Mouse (Mus musculus) liver, postnatal 0 days (tissue): ENCODE measurements around the gene Ttc17. TPM values are rescaled to one million over a fixed set of nuclear protein-coding genes. Genes with fewer than 3 reads are reported as not detected.
"Not testable (repeated sequence)": the region's sequence is repeated elsewhere in the genome, so short reads cannot be mapped to it uniquely, and the experiment has no call there.

Experiments
- ATAC-seq: fragments of 200-750 bp; cut with Nextera tagmentation; 2 replicates; pipeline ENCODE4 v1.8.0; 2017; ENCODE audit warnings: mild to moderate bottlenecking, moderate library complexity
- DNase-seq: peaks from one replicate; pipeline ENCODE4 v3.0.0-alpha.2; 2016
- H3K27ac ChIP-seq: fragments of 300-500 bp; sonication (generic); 2 replicates; pipeline ENCODE4 v1.5.1; 2014; ENCODE audit warnings: antibody characterized with exemption, moderate library complexity, mild to moderate bottlenecking, low read depth
- H3K27me3 ChIP-seq: fragments of 300-500 bp; sonication (generic); 2 replicates; pipeline ENCODE4 v1.6.1; 2014; ENCODE audit warnings: low read length, control low read depth, mixed read lengths; ENCODE audit not compliant: insufficient read depth
- H3K36me3 ChIP-seq: fragments of 300-500 bp; sonication (generic); replicated peaks from 2 replicates; pipeline ENCODE4 v1.6.1; 2014; ENCODE audit warnings: mild to moderate bottlenecking, control low read depth, low read length, moderate library complexity, mixed read lengths; ENCODE audit not compliant: insufficient read depth
- H3K4me1 ChIP-seq: fragments of 300-500 bp; sonication (generic); 2 replicates; pipeline ENCODE4 v1.6.1; 2014; ENCODE audit warnings: antibody characterized with exemption, mild to moderate bottlenecking, control low read depth; ENCODE audit not compliant: insufficient read depth
- H3K4me2 ChIP-seq: fragments of 300-500 bp; sonication (generic); 2 replicates; pipeline ENCODE4 v1.6.1; 2014; ENCODE audit warnings: low read depth, mild to moderate bottlenecking, low read length, moderate library complexity, mixed read lengths
- H3K4me3 ChIP-seq: fragments of 300-500 bp; sonication (generic); 2 replicates; pipeline ENCODE4 v1.5.1; 2014; ENCODE audit warnings: low read depth, low read length
- H3K9ac ChIP-seq: fragments of 300-500 bp; sonication (generic); replicated peaks from 2 replicates; pipeline ENCODE4 v1.6.1; 2014; ENCODE audit warnings: mild to moderate bottlenecking, moderate library complexity
- H3K9me3 ChIP-seq: fragments of 300-500 bp; sonication (generic); 2 replicates; pipeline ENCODE4 v1.6.1; 2016; ENCODE audit warnings: mild to moderate bottlenecking, control low read depth, low read length, mixed read lengths
- CTCF ChIP-seq: sonication (generic); IDR thresholded peaks from 2 replicates; pipeline ENCODE4 v1.5.1; 2016; ENCODE audit warnings: antibody characterized with exemption, low read depth
- EP300 ChIP-seq: IDR thresholded peaks from 2 replicates; pipeline ENCODE4 v1.6.1; 2016; ENCODE audit warnings: antibody characterized with exemption, low read depth, mild to moderate bottlenecking
- WGBS: fragments of 180-500 bp; shearing (Covaris S2); extraction: QIAGEN DNeasy Blood & Tissue Kit; methylation state at CpG from one replicate; pipeline ENCODE4 v1.1.7; 2014; ENCODE audit not compliant: insufficient replicate concordance; 5-methylcytosine and 5-hydroxymethylcytosine counted together
- polyA plus RNA-seq: library from polyadenylated mRNA; unstranded; fragments of >200 nt; fragmentation: Nextera tagmentation; extraction: Ambion mirVana; gene quantifications from 2 replicates; pipeline ENCODE4 v1.2.1, GENCODE M21; 2015

Gene Ttc17
- polyA plus RNA-seq, 1 experiment from 2014 or later, result 19.6 TPM

- DNase-seq, result no peak
- 37% methylated on average over 9 of the region's 9 CpGs for WGBS
- H3K9me3 ChIP-seq, result no peaks in the 10 kb centered on the region
- no peak overlapping the region for H3K9ac ChIP-seq
- peaks cover 10% of the 10 kb centered on the region; the same call in 1 of the 2 replicates for H3K36me3 ChIP-seq
- H3K27ac ChIP-seq, result no peak overlapping the region
- 0 out of 2 replicates have a peak, but pooled peaks have one; percentile 19 for ATAC-seq
- TF ChIP-seq CTCF (no peak), EP300 (no peak)
- no peak overlapping the region for H3K4me2 ChIP-seq
- no peaks in the 10 kb centered on the region for H3K27me3 ChIP-seq
- H3K4me1 ChIP-seq, result no peaks in the 10 kb centered on the region
- H3K4me3 ChIP-seq, result no peak overlapping the region
These were observed 17.5 kb downstream of the Ttc17 start for GRCm38 (mm10) chr2:94389000-94389399.

- Histone ChIP-seq H3K27me3 (no peaks in the 10 kb centered on the region), H3K36me3 (peaks cover 15% of the 10 kb centered on the region; the same call in 1 of the 2 replicates), H3K4me2 (no peak overlapping the region), H3K9me3 (no peaks in the 10 kb centered on the region), H3K27ac (no peak overlapping the region), H3K4me1 (no peaks in the 10 kb centered on the region), H3K4me3 (no peak overlapping the region), H3K9ac (no peak overlapping the region)
- ATAC-seq (no peak), DNase-seq (no peak)
- WGBS, result 86% methylated on average over 5 of the region's 5 CpGs
- no peak for TF ChIP-seq EP300
These were observed 18.6 kb downstream of the Ttc17 start for GRCm38 (mm10) chr2:94387846-94388245.

- 90% methylated on average over 10 of the region's 10 CpGs for WGBS
- H3K4me3 ChIP-seq, H3K27ac ChIP-seq, DNase-seq, H3K27me3 ChIP-seq, H3K9me3 ChIP-seq, ATAC-seq, H3K4me1 ChIP-seq, H3K9ac ChIP-seq, H3K4me2 ChIP-seq: not testable (repeated sequence)
- peaks cover 23% of the 10 kb centered on the region; the same call in 1 of the 2 replicates for H3K36me3 ChIP-seq
These were observed 22.0 kb downstream of the Ttc17 start for GRCm38 (mm10) chr2:94384483-94384882.

- H3K4me3 ChIP-seq, result no peak overlapping the region
- ATAC-seq (no peak), DNase-seq (no peak)
- peaks cover 34% of the 10 kb centered on the region; the same call in 1 of the 2 replicates for H3K36me3 ChIP-seq
- whole genome bisulfite sequencing, result 85% methylated on average over 2 of the region's 2 CpGs
- no peaks in the 10 kb centered on the region for H3K27me3 ChIP-seq
- no peak overlapping the region for H3K27ac ChIP-seq
- H3K4me1 ChIP-seq, result no peaks in the 10 kb centered on the region
- TF ChIP-seq EP300 (no peak), CTCF (no peak)
- no peaks in the 10 kb centered on the region for H3K9me3 ChIP-seq
- no peak overlapping the region for H3K4me2 ChIP-seq
- no peak overlapping the region for H3K9ac ChIP-seq
These were observed 25.3 kb downstream of the Ttc17 start for GRCm38 (mm10) chr2:94381057-94381647.

- Histone ChIP-seq H3K9me3 (no peaks in the 10 kb centered on the region), H3K27ac (no peak overlapping the region), H3K36me3 (peaks cover 44% of the 10 kb centered on the region), H3K4me2 (no peak overlapping the region), H3K27me3 (no peaks in the 10 kb centered on the region), H3K9ac (no peak overlapping the region), H3K4me1 (no peaks in the 10 kb centered on the region), H3K4me3 (no peak overlapping the region)
- WGBS, result 87% methylated on average over 11 of the region's 11 CpGs
- ATAC-seq (no peak), DNase-seq (no peak)
- TF ChIP-seq EP300 (no peak), CTCF (0 out of 2 replicates have a peak, but pooled peaks have one; percentile 11)
These were observed 27.8 kb downstream of the Ttc17 start for GRCm38 (mm10) chr2:94378678-94379077.

- ATAC-seq (no peak), DNase-seq (peak; percentile 30)
- no peak for TF ChIP-seq EP300
- peak; percentile 56 for TF ChIP-seq CTCF
- peaks cover 63% of the 10 kb centered on the region for H3K36me3 ChIP-seq
- H3K9ac ChIP-seq, result no peak overlapping the region
- 87% methylated on average over 6 of the region's 6 CpGs for WGBS
- H3K4me1 ChIP-seq, result no peaks in the 10 kb centered on the region
- no peaks in the 10 kb centered on the region for H3K27me3 ChIP-seq
- H3K4me3 ChIP-seq, result no peak overlapping the region
- H3K9me3 ChIP-seq, result no peaks in the 10 kb centered on the region
- H3K27ac ChIP-seq, result no peak overlapping the region
- H3K4me2 ChIP-seq, result no peak overlapping the region
These were observed 35.4 kb downstream of the Ttc17 start for GRCm38 (mm10) chr2:94371093-94371492.
